Mouse (Mus musculus) kidney, adult 18-20 months (tissue): ENCODE data around the gene Mrvi1.

ENCODE experiments used
- DNase-seq: peaks from one replicate; pipeline ENCODE4 v3.0.0; 2021

The Mrvi1 gene

DNA sequence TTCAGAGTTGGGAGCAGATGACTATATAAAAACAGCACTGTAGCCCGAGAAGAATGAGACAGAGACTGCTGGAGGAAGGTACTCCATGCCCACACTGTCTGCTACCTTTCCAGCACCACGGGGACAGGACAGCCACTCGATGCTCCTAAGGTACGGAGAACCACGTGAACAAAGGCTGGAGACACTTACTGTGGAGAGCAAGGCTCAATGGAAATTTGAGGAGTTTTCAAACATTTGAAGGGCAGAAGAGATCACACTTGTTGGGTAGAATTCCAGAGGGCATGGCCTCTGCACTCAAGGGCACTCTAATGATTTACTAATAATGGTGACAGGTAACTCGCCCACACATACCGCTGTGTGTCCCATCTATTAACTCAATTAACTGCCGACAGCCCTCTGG is 159.2 kb downstream of the Mrvi1 start:
- no peak for DNase-seq

DNA sequence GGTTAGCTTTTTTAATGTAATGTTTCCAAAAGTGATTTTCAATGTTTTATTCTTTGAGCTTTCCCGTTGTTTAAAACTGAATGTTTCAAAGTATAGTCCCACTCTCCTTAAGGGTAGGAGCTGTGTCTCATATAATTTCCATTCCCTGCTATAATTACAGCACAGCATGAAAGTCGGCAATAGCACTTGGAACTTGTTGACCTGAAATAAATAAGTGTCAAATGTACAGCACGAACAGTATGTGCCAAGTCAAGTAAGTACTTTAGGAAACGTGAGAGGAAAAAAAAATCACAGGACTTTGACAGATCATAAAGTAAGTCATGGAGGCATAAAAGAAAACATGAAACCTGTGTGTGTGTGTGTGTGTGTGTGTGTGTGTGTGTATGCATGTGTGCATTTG is 160.2 kb downstream of the Mrvi1 start:
- no peak for DNase-seq

DNA sequence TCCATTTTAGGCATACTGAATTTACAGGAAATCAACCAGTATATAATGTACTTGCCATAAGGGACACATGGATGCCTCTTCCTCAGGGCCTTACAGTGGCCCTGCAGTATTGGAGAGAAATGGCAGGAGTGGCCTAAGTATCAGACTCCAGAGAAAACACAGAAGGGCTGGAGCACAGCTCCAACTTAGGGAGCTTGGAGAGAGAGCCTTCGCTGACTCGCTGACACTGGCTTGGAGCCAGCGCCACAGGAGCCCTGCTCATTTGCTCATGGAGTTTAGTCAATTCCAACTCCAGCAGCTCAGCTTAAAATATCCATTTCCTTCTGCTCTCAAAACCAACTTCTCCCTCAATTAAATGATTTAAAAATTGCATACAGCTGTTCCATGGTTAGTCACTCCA is 160.6 kb downstream of the Mrvi1 start:
- no peak for DNase-seq

DNA sequence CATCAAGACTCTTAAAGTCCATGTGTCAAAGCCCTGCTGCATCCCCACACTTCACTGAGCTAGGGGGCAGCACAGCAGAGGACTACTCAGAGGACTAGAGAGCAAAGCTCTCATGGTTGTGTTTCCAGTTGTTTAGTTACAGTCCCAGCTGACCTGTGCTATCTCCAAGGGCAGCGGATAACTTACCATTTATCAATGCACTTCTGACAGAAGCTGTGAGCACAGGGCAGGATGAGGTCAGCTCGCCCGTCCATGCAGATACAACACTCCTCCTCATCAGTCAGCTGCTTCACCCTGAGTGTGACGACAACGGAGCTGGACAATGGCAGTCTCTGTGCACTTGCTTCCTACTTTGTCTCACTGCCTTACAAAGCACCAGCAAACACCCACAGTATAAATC is 161.2 kb downstream of the Mrvi1 start:
- DNase-seq = no peak

DNA sequence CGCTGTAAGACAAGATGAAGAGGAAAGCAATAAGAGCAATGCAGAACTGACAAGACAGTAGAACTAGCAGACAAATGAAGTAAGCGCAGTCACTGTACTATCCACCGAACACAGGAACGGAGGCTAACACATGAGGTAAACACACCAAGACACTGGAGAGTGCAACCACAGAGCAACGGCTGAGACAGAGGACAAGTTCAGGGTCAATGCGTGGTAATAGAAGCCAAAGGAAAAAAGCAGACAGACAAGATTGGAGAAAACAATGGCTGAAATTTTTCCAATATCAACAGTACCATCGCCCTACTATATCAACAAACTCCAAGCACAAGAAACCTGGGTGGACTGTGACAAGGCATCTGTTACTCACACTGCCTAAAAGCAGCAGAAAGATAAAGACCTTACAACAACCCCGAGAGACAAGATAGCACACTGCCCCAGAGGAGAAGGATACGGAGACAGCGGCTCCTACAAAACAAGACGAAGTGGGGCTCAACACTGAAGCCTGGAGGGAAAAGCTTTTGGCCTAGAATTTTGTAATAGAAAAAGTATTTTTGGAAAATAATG is 163.4 kb downstream of the Mrvi1 start:
- no peak for DNase-seq
